Mouse (Mus musculus) urinary bladder, adult 2 months (tissue): ENCODE data around the gene Fam49a. TPM values are rescaled to one million over a fixed set of nuclear protein-coding genes. Genes with fewer than 3 reads are reported as not detected.

ENCODE experiments used
- DNase-seq: peaks from one replicate; pipeline ENCODE4 v3.0.0; 2022; ENCODE audit warnings: low spot score
- polyA plus RNA-seq: library from polyadenylated mRNA; depleted of rRNA; stranded (reverse); fragments of >200 nt; gene quantifications from 2 replicates; pipeline ENCODE4 v1.2.3, GENCODE M21; 2012

Gene Fam49a
- polyA plus RNA-seq, 1 experiment = 12.3 TPM

- no peak for DNase-seq
Observed at GRCm38 (mm10) chr12:12356946-12357345, 95.0 kb downstream of the Fam49a start.

GRCm38 (mm10) chr12:12359923-12360322, 98.0 kb downstream of the Fam49a start:
- no peak for DNase-seq

- DNase-seq = no peak
Observed at GRCm38 (mm10) chr12:12362371-12362770, 100.4 kb downstream of the Fam49a start.

GRCm38 (mm10) chr12:12364201-12364600, 102.3 kb downstream of the Fam49a start:
- DNase-seq = no peak

- DNase-seq = no peak
Observed at GRCm38 (mm10) chr12:12367423-12367822, 105.5 kb downstream of the Fam49a start.

- no peak for DNase-seq
Observed at GRCm38 (mm10) chr12:12373111-12373862, 111.3 kb downstream of the Fam49a start.

- no peak for DNase-seq
Observed at GRCm38 (mm10) chr12:12379056-12379455, 117.1 kb downstream of the Fam49a start.

- DNase-seq = no peak
Observed at GRCm38 (mm10) chr12:12389271-12389670, 127.3 kb downstream of the Fam49a start.

GRCm38 (mm10) chr12:12396224-12396623, 134.3 kb downstream of the Fam49a start:
- DNase-seq = no peak

GRCm38 (mm10) chr12:12401051-12401465, 139.1 kb downstream of the Fam49a start:
- DNase-seq = peak; percentile 37

- no peak for DNase-seq
Observed at GRCm38 (mm10) chr12:12401504-12401903, 139.6 kb downstream of the Fam49a start.

- DNase-seq = no peak
Observed at GRCm38 (mm10) chr12:12405491-12406110, 143.7 kb downstream of the Fam49a start.

- DNase-seq = no peak
Observed at GRCm38 (mm10) chr12:12409044-12409443, 147.1 kb downstream of the Fam49a start.

GRCm38 (mm10) chr12:12412674-12413073, 150.7 kb downstream of the Fam49a start:
- peak; percentile 69 for DNase-seq

GRCm38 (mm10) chr12:12420423-12420822, 158.5 kb downstream of the Fam49a start:
- DNase-seq = no peak

GRCm38 (mm10) chr12:12420841-12421579, 159.1 kb downstream of the Fam49a start:
- DNase-seq = peak; percentile 70

- DNase-seq = no peak
Observed at GRCm38 (mm10) chr12:12421580-12421878, 159.6 kb downstream of the Fam49a start.

GRCm38 (mm10) chr12:12425188-12425587, 163.2 kb downstream of the Fam49a start:
- DNase-seq = no peak

GRCm38 (mm10) chr12:12427285-12427684, 165.3 kb downstream of the Fam49a start:
- no peak for DNase-seq

GRCm38 (mm10) chr12:12428886-12429285, 166.9 kb downstream of the Fam49a start:
- DNase-seq = no peak
